Mouse (Mus musculus) hindbrain, postnatal 0 days (tissue): ENCODE measurements around the gene Olfr1201. TPM values are rescaled to one million over a fixed set of nuclear protein-coding genes. Genes with fewer than 3 reads are reported as not detected.

Source experiments
- ATAC-seq: fragments of 200-750 bp; cut with Nextera tagmentation; 2 replicates; pipeline ENCODE4 v1.8.0; 2017; ENCODE audit warnings: mild to moderate bottlenecking, moderate TSS enrichment, moderate library complexity
- DNase-seq: peaks from one replicate; pipeline ENCODE4 v3.0.0-alpha.2; 2015; ENCODE audit warnings: low spot score
- H3K27ac ChIP-seq: fragments of 300-500 bp; sonication (generic); 2 replicates; pipeline ENCODE4 v1.5.1; 2014; ENCODE audit warnings: mild to moderate bottlenecking
- H3K27me3 ChIP-seq: fragments of 300-500 bp; sonication (generic); 2 replicates; pipeline ENCODE4 v1.6.1; 2014; ENCODE audit warnings: low read length, mixed read lengths; ENCODE audit not compliant: insufficient read depth
- H3K36me3 ChIP-seq: fragments of 300-500 bp; sonication (generic); 2 replicates; pipeline ENCODE4 v1.6.1; 2014; ENCODE audit warnings: low read length, mixed read lengths; ENCODE audit not compliant: insufficient read depth
- H3K4me1 ChIP-seq: fragments of 300-500 bp; sonication (generic); 2 replicates; pipeline ENCODE4 v1.6.1; 2014; ENCODE audit warnings: antibody characterized with exemption, low read length, mixed read lengths; ENCODE audit not compliant: insufficient read depth
- H3K4me2 ChIP-seq: fragments of 300-500 bp; sonication (generic); 2 replicates; pipeline ENCODE4 v1.6.1; 2014; ENCODE audit warnings: low read depth, mild to moderate bottlenecking, low read length, moderate library complexity, mixed read lengths
- H3K4me3 ChIP-seq: fragments of 300-500 bp; sonication (generic); 2 replicates; pipeline ENCODE4 v1.5.1; 2014; ENCODE audit warnings: low read length
- H3K9ac ChIP-seq: fragments of 300-500 bp; sonication (generic); replicated peaks from 2 replicates; pipeline ENCODE4 v1.6.1; 2014; ENCODE audit warnings: mild to moderate bottlenecking, low read length, moderate library complexity, mixed read lengths
- H3K9me3 ChIP-seq: fragments of 300-500 bp; sonication (generic); 2 replicates; pipeline ENCODE4 v1.6.1; 2016; ENCODE audit warnings: low read length, mixed read lengths
- CTCF ChIP-seq: IDR thresholded peaks from 2 replicates; pipeline ENCODE4 v1.5.1; 2016; ENCODE audit warnings: antibody characterized with exemption, control low read depth, low read depth
- WGBS: fragments of 180-500 bp; shearing (Covaris S2); extraction: QIAGEN DNeasy Blood & Tissue Kit; methylation state at CpG from one replicate; pipeline ENCODE4 v1.1.7; 2014; 5-methylcytosine and 5-hydroxymethylcytosine counted together
- polyA plus RNA-seq: library from polyadenylated mRNA; unstranded; fragments of >200 nt; fragmentation: Nextera tagmentation; extraction: Ambion mirVana; gene quantifications from 2 replicates; pipeline ENCODE4 v1.2.1, GENCODE M21; 2015
- total RNA-seq: library from RNA; depleted of rRNA; stranded (reverse); fragments of >200 nt; gene quantifications from 2 replicates; pipeline ENCODE4 v1.2.3, GENCODE M21; 2014; rRNA removed

The Olfr1201 gene
- total and polyA plus RNA-seq, 2 experiments from 2014 or later = not detected

- Histone ChIP-seq H3K9ac (no peak overlapping the region), H3K27ac (no peak overlapping the region), H3K4me3 (no peak overlapping the region), H3K4me1 (no peaks in the 10 kb centered on the region), H3K36me3 (no peaks in the 10 kb centered on the region), H3K9me3 (no peaks in the 10 kb centered on the region), H3K4me2 (no peak overlapping the region), H3K27me3 (no peaks in the 10 kb centered on the region)
- TF ChIP-seq CTCF = no peak
- ATAC-seq (no peak), DNase-seq (no peak)
- 69% methylated on average over 2 of the region's 2 CpGs for WGBS
Measured at GRCm38 (mm10) chr2:88838477-88838876, 45.6 kb downstream of the Olfr1201 start.

Other genes with a start within 250 kb of the Olfr1201 start
- not detected in 2 replicates for gene Olfr1188, start 236.1 kb upstream of the Olfr1201 start, total RNA-seq
- gene Olfr1188, start 236.1 kb upstream of the Olfr1201 start, polyA plus RNA-seq = not detected in 2 replicates
- not detected in 2 replicates for gene Olfr1189, start 206.6 kb upstream of the Olfr1201 start, total RNA-seq
- gene Olfr1189, start 206.6 kb upstream of the Olfr1201 start, polyA plus RNA-seq = not detected in 2 replicates
- gene Olfr1191-ps1, start 152.5 kb upstream of the Olfr1201 start, total RNA-seq = not detected in 2 replicates
- gene Olfr1191-ps1, start 152.5 kb upstream of the Olfr1201 start, polyA plus RNA-seq = not detected in 2 replicates
- gene Olfr1192-ps1, start 144.5 kb upstream of the Olfr1201 start, total RNA-seq = not detected in 2 replicates
- gene Olfr1192-ps1, start 144.5 kb upstream of the Olfr1201 start, polyA plus RNA-seq = not detected in 2 replicates
- gene Olfr1193, start 117.4 kb upstream of the Olfr1201 start, total RNA-seq = not detected in 2 replicates
- gene Olfr1193, start 117.4 kb upstream of the Olfr1201 start, polyA plus RNA-seq = not detected in 2 replicates
- not detected in 2 replicates for gene Olfr1195, start 103.8 kb upstream of the Olfr1201 start, total RNA-seq
- not detected in 2 replicates for gene Olfr1195, start 103.8 kb upstream of the Olfr1201 start, polyA plus RNA-seq
- not detected in 2 replicates for gene Olfr1196, start 88.4 kb upstream of the Olfr1201 start, total RNA-seq
- gene Olfr1196, start 88.4 kb upstream of the Olfr1201 start, polyA plus RNA-seq = not detected in 2 replicates
- gene Olfr1197, start 60.7 kb upstream of the Olfr1201 start, total RNA-seq = not detected in 2 replicates
- gene Olfr1197, start 60.7 kb upstream of the Olfr1201 start, polyA plus RNA-seq = not detected in 2 replicates
- gene Olfr1198, start 41.7 kb upstream of the Olfr1201 start, total RNA-seq = not detected in 2 replicates
- not detected in 2 replicates for gene Olfr1198, start 41.7 kb upstream of the Olfr1201 start, polyA plus RNA-seq
- not detected in 2 replicates for gene Olfr1199, start 32.6 kb upstream of the Olfr1201 start, total RNA-seq
- not detected in 2 replicates for gene Olfr1199, start 32.6 kb upstream of the Olfr1201 start, polyA plus RNA-seq
- not detected in 2 replicates for gene Olfr1200, start 22.5 kb upstream of the Olfr1201 start, total RNA-seq
- gene Olfr1200, start 22.5 kb upstream of the Olfr1201 start, polyA plus RNA-seq = not detected in 2 replicates
- not detected in 2 replicates for gene Olfr1202, start 21.5 kb downstream of the Olfr1201 start, total RNA-seq
- gene Olfr1202, start 21.5 kb downstream of the Olfr1201 start, polyA plus RNA-seq = not detected in 2 replicates
- gene Olfr1205, start 36.7 kb downstream of the Olfr1201 start, total RNA-seq = not detected in 2 replicates
- gene Olfr1205, start 36.7 kb downstream of the Olfr1201 start, polyA plus RNA-seq = not detected in 2 replicates
- gene Olfr1204, start 56.3 kb downstream of the Olfr1201 start, total RNA-seq = not detected in 2 replicates
- gene Olfr1204, start 56.3 kb downstream of the Olfr1201 start, polyA plus RNA-seq = not detected in 2 replicates
- not detected in 2 replicates for gene Olfr1206, start 70.2 kb downstream of the Olfr1201 start, total RNA-seq
- gene Olfr1206, start 70.2 kb downstream of the Olfr1201 start, polyA plus RNA-seq = not detected in 2 replicates
- gene Olfr1208, start 109.3 kb downstream of the Olfr1201 start, total RNA-seq = not detected in 2 replicates
- gene Olfr1208, start 109.3 kb downstream of the Olfr1201 start, polyA plus RNA-seq = not detected in 2 replicates
- gene Olfr1209, start 122.1 kb downstream of the Olfr1201 start, total RNA-seq = not detected in 2 replicates
- not detected in 2 replicates for gene Olfr1209, start 122.1 kb downstream of the Olfr1201 start, polyA plus RNA-seq
- gene Olfr1211, start 145.1 kb downstream of the Olfr1201 start, total RNA-seq = not detected in 2 replicates
- gene Olfr1211, start 145.1 kb downstream of the Olfr1201 start, polyA plus RNA-seq = not detected in 2 replicates
- gene Olfr1212, start 160.9 kb downstream of the Olfr1201 start, total RNA-seq = not detected in 2 replicates
- gene Olfr1212, start 160.9 kb downstream of the Olfr1201 start, polyA plus RNA-seq = not detected in 2 replicates
- gene Gm13762, start 187.2 kb downstream of the Olfr1201 start, total RNA-seq = not detected in 2 replicates
- gene Gm13762, start 187.2 kb downstream of the Olfr1201 start, polyA plus RNA-seq = not detected in 2 replicates
- not detected in 2 replicates for gene Olfr1214, start 199.6 kb downstream of the Olfr1201 start, total RNA-seq
- not detected in 2 replicates for gene Olfr1214, start 199.6 kb downstream of the Olfr1201 start, polyA plus RNA-seq
- gene Olfr1215, start 213.9 kb downstream of the Olfr1201 start, total RNA-seq = not detected in 2 replicates
- not detected in 2 replicates for gene Olfr1215, start 213.9 kb downstream of the Olfr1201 start, polyA plus RNA-seq
- not detected in 2 replicates for gene Olfr1216, start 225.3 kb downstream of the Olfr1201 start, total RNA-seq
- gene Olfr1216, start 225.3 kb downstream of the Olfr1201 start, polyA plus RNA-seq = not detected in 2 replicates
- not detected in 2 replicates for gene Olfr1217, start 239.0 kb downstream of the Olfr1201 start, total RNA-seq
- gene Olfr1217, start 239.0 kb downstream of the Olfr1201 start, polyA plus RNA-seq = not detected in 2 replicates